Mouse (Mus musculus) MEL (cell line): ENCODE results near the gene Tceal3. TPM values are rescaled to one million over a fixed set of nuclear protein-coding genes. Genes with fewer than 3 reads are reported as not detected.
"Not testable (repeated sequence)": the region's sequence is repeated elsewhere in the genome, so short reads cannot be mapped to it uniquely, and the experiment has no call there.

ENCODE experiments used
- DNase-seq: peaks from one replicate; pipeline ENCODE4 v3.0.0; 2011; ENCODE audit warnings: low read depth, low spot score
- H3K27ac ChIP-seq: 2 replicates; pipeline ENCODE4 v1.5.1; 2012; ENCODE audit warnings: low read depth, mild to moderate bottlenecking, control low read depth, low read length, moderate library complexity; ENCODE audit not compliant: control insufficient read depth
- H3K27me3 ChIP-seq, 2 experiments: fragments of 150-350 bp in 1 of 2; sonication (generic) in 1 of 2; 2 replicates each; pipeline ENCODE4 v1.6.1; 2012; ENCODE audit warnings: low read length in 2 of 2, mild to moderate bottlenecking in 2 of 2, improper control_type of control experiment in 1 of 2, moderate library complexity in 1 of 2; ENCODE audit not compliant: insufficient read depth in 2 of 2, control insufficient read depth in 1 of 2
- H3K36me3 ChIP-seq, 2 experiments: 2 replicates each; pipeline ENCODE4 v1.6.1; 2012 to 2014; ENCODE audit warnings: low read length in 2 of 2, improper control_type of control experiment in 1 of 2, inconsistent platforms in 1 of 2, mild to moderate bottlenecking in 1 of 2; ENCODE audit not compliant: insufficient read depth in 2 of 2, control insufficient read depth in 1 of 2
- H3K4me1 ChIP-seq, 2 experiments: fragments of 150-350 bp in 1 of 2; sonication (generic) in 1 of 2; 2 replicates each; pipeline ENCODE4 v1.6.1; 2012; ENCODE audit warnings: low read length in 2 of 2, improper control_type of control experiment in 1 of 2, mild to moderate bottlenecking in 1 of 2; ENCODE audit not compliant: insufficient read depth in 2 of 2, control insufficient read depth in 1 of 2
- H3K4me3 ChIP-seq, 2 experiments: fragments of 150-350 bp in 1 of 2; sonication (generic) in 1 of 2; 2 replicates each; pipeline ENCODE4 v1.5.1; 2012; ENCODE audit warnings: low read depth in 2 of 2, low read length in 2 of 2, mild to moderate bottlenecking in 2 of 2, moderate library complexity in 2 of 2, control low read depth in 1 of 2, improper control_type of control experiment in 1 of 2; ENCODE audit not compliant: control insufficient read depth in 1 of 2, insufficient read depth in 1 of 2
- H3K79me2 ChIP-seq: 2 replicates; pipeline ENCODE4 v1.6.1; 2012; ENCODE audit warnings: mild to moderate bottlenecking, low read length, moderate library complexity; ENCODE audit not compliant: control insufficient read depth, poor library complexity, insufficient read depth
- H3K9ac ChIP-seq: 2 replicates; pipeline ENCODE4 v1.6.1; 2012; ENCODE audit warnings: low read depth, mild to moderate bottlenecking, control low read depth, low read length, moderate library complexity; ENCODE audit not compliant: control insufficient read depth, poor library complexity, severe bottlenecking
- H3K9me3 ChIP-seq: fragments of 150-350 bp; sonication (generic); replicated peaks from 2 replicates; pipeline ENCODE4 v1.6.1; 2012; ENCODE audit warnings: mild to moderate bottlenecking, low read length, improper control_type of control experiment, moderate library complexity; ENCODE audit not compliant: insufficient read depth
- CHD1 ChIP-seq: IDR thresholded peaks from 2 replicates; pipeline ENCODE4 v1.6.1; 2012; ENCODE audit warnings: low read depth, mild to moderate bottlenecking, inconsistent platforms, low read length, improper control_type of control experiment
- E2F4 ChIP-seq: IDR thresholded peaks from 2 replicates; pipeline ENCODE4 v1.6.1; 2011; ENCODE audit warnings: low read depth, low read length, improper control_type of control experiment, borderline replicate concordance
- ETS1 ChIP-seq: IDR thresholded peaks from 2 replicates; pipeline ENCODE4 v1.6.1; 2012; ENCODE audit warnings: low read depth, mild to moderate bottlenecking, inconsistent platforms, low read length, improper control_type of control experiment, moderate library complexity
- JUND ChIP-seq: IDR thresholded peaks from 2 replicates; pipeline ENCODE4 v1.6.1; 2011; ENCODE audit warnings: low read depth, mild to moderate bottlenecking, improper control_type of control experiment, low read length
- KAT2A ChIP-seq: conservative IDR thresholded peaks from 2 replicates; pipeline ENCODE4 v1.6.1; 2012; ENCODE audit warnings: low read depth, low read length, improper control_type of control experiment, inconsistent platforms
- MXI1 ChIP-seq: IDR thresholded peaks from 2 replicates; pipeline ENCODE4 v1.6.1; 2011; ENCODE audit warnings: mild to moderate bottlenecking, low read depth, low read length, improper control_type of control experiment
- POLR2AphosphoS2 ChIP-seq: IDR thresholded peaks from 2 replicates; pipeline ENCODE4 v1.6.1; 2011; ENCODE audit warnings: low read length, improper control_type of control experiment
- POLR2AphosphoS5 ChIP-seq: IDR thresholded peaks from 2 replicates; pipeline ENCODE4 v1.6.1; 2012; ENCODE audit warnings: low read depth, borderline replicate concordance, mild to moderate bottlenecking, inconsistent platforms, low read length, moderate library complexity, mixed read lengths
- SIN3A ChIP-seq: IDR thresholded peaks from 2 replicates; pipeline ENCODE4 v1.6.1; 2012; ENCODE audit warnings: low read length, improper control_type of control experiment, inconsistent platforms
- USF1 ChIP-seq: IDR thresholded peaks from 2 replicates; pipeline ENCODE4 v1.6.1; 2014; ENCODE audit warnings: low read depth, mild to moderate bottlenecking, inconsistent platforms, low read length, improper control_type of control experiment, moderate library complexity
- ZC3H11A ChIP-seq: IDR thresholded peaks from 2 replicates; pipeline ENCODE4 v1.6.1; 2012; ENCODE audit warnings: low read depth, mild to moderate bottlenecking, inconsistent platforms, low read length, improper control_type of control experiment
- ZMIZ1 ChIP-seq: IDR thresholded peaks from 2 replicates; pipeline ENCODE4 v1.6.1; 2012; ENCODE audit warnings: low read depth, mild to moderate bottlenecking, inconsistent platforms, low read length, improper control_type of control experiment, moderate library complexity
- polyA plus RNA-seq, 2 experiments: library from polyadenylated mRNA; stranded (reverse) in 1 of 2; unstranded in 1 of 2; fragments of >175 nt in 1 of 2; fragments of >200 nt in 1 of 2; gene quantifications; 2 replicates each; pipeline versions ENCODE4 v1.2.1 to v1.2.4; 2012; ENCODE audit warnings: low replicate concordance in 2 of 2, low read depth in 1 of 2; ENCODE audit not compliant: insufficient read length in 2 of 2, insufficient read depth in 1 of 2, missing spikeins in 1 of 2
- total RNA-seq: library from RNA; depleted of rRNA; stranded (reverse); fragments of 300-350 nt; gene quantifications from 2 replicates; pipeline ENCODE4 v1.2.3, GENCODE M21; 2012

Tceal3 gene
- total and polyA plus RNA-seq, 3 experiments = not detected

DNA sequence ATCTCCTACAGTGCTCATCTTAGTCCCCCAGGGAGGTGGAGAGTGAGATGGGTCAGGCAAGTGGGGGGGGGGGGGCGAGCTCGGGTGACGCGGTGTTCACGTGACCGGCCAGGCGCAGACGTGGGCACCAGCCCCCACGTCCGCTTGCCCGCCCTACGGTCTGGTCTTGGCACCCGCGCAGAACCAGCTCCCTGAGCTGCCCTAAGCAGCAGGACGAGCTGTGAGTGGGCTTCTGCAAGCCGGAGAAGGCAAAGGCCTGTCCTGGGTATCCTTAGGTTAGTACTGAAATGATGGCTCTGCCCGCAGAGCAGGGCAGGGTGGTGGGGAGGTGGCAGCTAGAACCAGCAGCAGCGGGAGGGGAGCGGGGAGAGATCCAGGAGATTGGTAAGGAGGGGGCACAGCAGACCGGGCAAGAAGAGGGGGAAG lies 75.7 kb downstream of the Tceal3 start:
- H3K79me2 ChIP-seq = no peaks in the 10 kb centered on the region
- H3K4me1 ChIP-seq = no peaks in the 10 kb centered on the region
- H3K4me3 ChIP-seq = no peak overlapping the region
- no peaks in the 10 kb centered on the region; a peak in 1 of 4 replicates for H3K27me3 ChIP-seq
- no peak for DNase-seq
- H3K36me3 ChIP-seq = no peaks in the 10 kb centered on the region
- TF ChIP-seq ETS1 = no peak
- no peak for TF ChIP-seq POLR2AphosphoS5
- H3K9me3 ChIP-seq = no peaks in the 10 kb centered on the region
- no peak overlapping the region for H3K27ac ChIP-seq
- H3K9ac ChIP-seq = no peak overlapping the region

DNA sequence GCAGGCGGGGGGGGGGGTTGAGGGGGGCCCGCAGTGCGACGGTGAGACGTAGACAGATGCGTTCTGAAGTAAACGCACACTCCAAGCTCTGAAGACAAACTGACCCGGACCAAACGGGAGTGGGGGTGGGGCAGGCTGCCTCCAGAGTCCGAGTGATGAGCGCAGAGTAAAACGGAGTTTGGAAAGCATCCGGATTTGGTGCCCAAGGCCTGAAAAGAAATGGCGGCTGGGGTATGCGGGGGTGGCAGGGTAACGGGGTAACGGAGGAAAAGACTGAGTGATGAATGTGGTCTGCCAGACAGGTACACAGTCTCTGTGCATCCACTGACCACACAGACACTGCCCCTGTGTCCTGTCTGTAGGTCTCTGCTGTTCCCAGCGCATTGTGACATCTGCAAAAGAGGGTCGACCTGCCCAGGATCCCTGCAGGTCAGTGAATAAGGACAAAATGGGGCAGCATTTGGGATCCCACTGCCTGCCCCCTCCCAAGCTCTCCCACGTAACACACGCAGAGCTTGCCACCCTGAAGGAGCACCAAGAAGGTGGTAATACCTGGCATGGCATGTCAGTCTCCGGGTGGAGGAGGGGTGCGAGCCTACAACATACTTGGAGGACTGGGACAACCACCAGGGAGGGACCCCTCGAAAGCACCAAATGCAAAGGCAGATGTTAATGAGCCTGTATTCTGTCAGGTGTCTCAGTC lies 76.3 kb downstream of the Tceal3 start:
- not testable (repeated sequence) for H3K9me3 ChIP-seq, H3K27ac ChIP-seq, H3K27me3 ChIP-seq, H3K79me2 ChIP-seq, DNase-seq, H3K4me3 ChIP-seq, H3K9ac ChIP-seq, H3K4me1 ChIP-seq, H3K36me3 ChIP-seq

DNA sequence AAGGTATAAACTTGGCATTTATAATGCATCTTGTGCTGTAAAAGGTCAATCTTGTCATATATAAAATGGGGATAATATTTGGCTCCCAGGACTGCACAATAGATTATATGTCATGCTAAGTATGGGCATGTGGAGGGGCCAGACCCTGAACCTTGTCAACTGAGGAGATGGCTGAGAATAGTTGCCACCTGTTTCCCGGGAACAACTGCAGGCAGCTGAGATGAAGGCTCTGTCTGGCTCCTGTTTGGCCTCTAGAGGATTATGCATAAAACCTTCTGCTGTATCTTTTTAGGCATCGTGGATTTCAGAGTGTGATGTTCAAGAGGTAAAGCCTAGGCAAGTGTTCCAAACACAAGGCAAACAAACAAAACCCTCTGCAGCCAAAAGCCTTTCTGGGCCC lies 78.2 kb downstream of the Tceal3 start:
- H3K9me3 ChIP-seq = no peaks in the 10 kb centered on the region
- no peak for DNase-seq
- TF ChIP-seq POLR2AphosphoS5 (no peak), JUND (no peak), CHD1 (no peak), ZC3H11A (no peak), MXI1 (no peak), POLR2AphosphoS2 (no peak), KAT2A (no peak), ZMIZ1 (no peak), USF1 (no peak), ETS1 (no peak), SIN3A (no peak), E2F4 (no peak)

More for the DNA sequence above, 78.2 kb downstream of the Tceal3 start:
- Histone ChIP-seq H3K4me3 (no peak overlapping the region), H3K27ac (no peak overlapping the region), H3K4me1 (no peaks in the 10 kb centered on the region), H3K36me3 (no peaks in the 10 kb centered on the region), H3K27me3 (0 out of 4 replicates have a peak, but pooled peaks cover 0 to 2% of the 10 kb centered on the region in 2 experiments), H3K79me2 (no peaks in the 10 kb centered on the region), H3K9ac (no peak overlapping the region)
